Comparison of ENCODE assay signal across 20 mouse cellular contexts in the genomic region with DNA sequence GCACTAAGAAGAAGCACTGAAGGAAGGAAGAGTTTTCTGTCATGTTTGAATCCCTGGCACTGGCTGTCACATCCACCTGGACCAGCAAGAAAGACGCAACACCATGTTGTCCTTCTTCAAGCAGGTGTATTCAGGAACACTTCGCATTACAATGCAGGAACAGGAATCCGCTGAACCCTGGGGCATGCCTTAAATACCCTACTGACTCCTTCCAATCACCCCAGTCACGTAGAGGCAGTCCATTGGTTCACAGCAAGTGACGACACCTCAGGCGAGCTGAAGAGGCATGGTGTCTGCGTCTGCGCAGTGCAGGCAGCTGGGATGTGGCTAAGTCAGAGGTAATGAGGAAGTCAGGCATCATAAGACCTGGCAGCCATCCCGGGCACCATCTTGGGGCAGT. TPM values are rescaled to one million over a fixed set of nuclear protein-coding genes. Genes with fewer than 3 reads are reported as not detected.
DNase-seq lines count a peak whose midpoint lies in the region; TF ChIP-seq lines count a peak whose summit lies in the region.
"Had no signal": no experiment of that assay in that cellular context is flagged by ENCODE, and none has a peak within 500 bp of the region (broad histone marks: within the 10 kb centered on the region; RNA-seq: fewer than 3 reads in every experiment).

No protein-coding gene starts in this region.

- DNase-seq in ES-CJ7 (ENCODE audit: low read depth, low spot score), result peak; percentile 36
- DNase-seq in R1 (ENCODE audit: low read depth, low spot score), result peak; percentile 74
- DNase-seq in gastrocnemius, adult 8-10 months (ENCODE audit: low spot score in 2 of 2), result no peak
- no peak for DNase-seq in adrenal gland, postnatal 36 days
- DNase-seq: adrenal gland, adult 8-10 months; adrenal gland, postnatal 14 days; cerebellum, adult 11 months; cerebellum, adult 18-20 months; cerebellum, adult 8-10 months; cerebellum, adult 9-11 months; cerebellum, postnatal 14 days; cerebellum, postnatal 36 days; embryo, embryonic 11 days had no signal

- H3K27me3 ChIP-seq in myocyte (ENCODE audit: control insufficient read depth, insufficient read depth, insufficient read length), result no peaks in the 10 kb centered on the region
- H3K27me3 ChIP-seq: embryonic facial prominence, embryonic 13.5 days; embryonic facial prominence, embryonic 15.5 days; forebrain, embryonic 12.5 days had no signal

- TF ChIP-seq POLR2A in myocyte (IDR thresholded peaks at IDR 0.05; ENCODE audit: insufficient read length, low read depth), result no peak

- no peak overlapping the region for H3K4me3 ChIP-seq in myocyte
- H3K4me3 ChIP-seq: embryonic facial prominence, embryonic 13.5 days; embryonic facial prominence, embryonic 15.5 days; erythroblast, embryonic 14.5 days; forebrain, embryonic 10.5 days; forebrain, embryonic 12.5 days had no signal

- H3K4me2 ChIP-seq in myocyte (ENCODE audit: low read depth), result peak overlapping the region; percentile 32
- H3K4me2 ChIP-seq: embryonic facial prominence, embryonic 13.5 days; embryonic facial prominence, embryonic 15.5 days; forebrain, embryonic 12.5 days had no signal

- H3ac ChIP-seq in myocyte (ENCODE audit: control insufficient read depth, insufficient read length), result no peak overlapping the region

- no peaks in the 10 kb centered on the region for H3K36me3 ChIP-seq in myocyte (ENCODE audit: control insufficient read depth, insufficient read depth)
- H3K36me3 ChIP-seq: embryonic facial prominence, embryonic 13.5 days; embryonic facial prominence, embryonic 15.5 days; forebrain, embryonic 10.5 days; forebrain, embryonic 12.5 days; G1E had no signal

- no peaks in the 10 kb centered on the region for H3K79me2 ChIP-seq in myocyte (ENCODE audit: control insufficient read depth, insufficient read depth)

TF ChIP-seq in myocyte, 11 proteins besides CTCF, POLR2A, EP300 and RAD21:
- no peak for TF ChIP-seq POLR2AphosphoS2 (IDR thresholded peaks at IDR 0.05; ENCODE audit: insufficient read length, low read depth)

RNA-seq across cellular contexts. Expression of a gene that starts 16.3 kb away (rescaled TPM):
- 3.8 TPM for polyA plus RNA-seq in myocyte (2012; fragmentation: generic; extraction: Trizol)
- 1 to 10 TPM; 4.2 to 7.1 (median 5.0) TPM for total RNA-seq in gastrocnemius, adult 8-10 months (2022)
- total RNA-seq in adrenal gland, postnatal 36 days (2021), result 10 to 100 TPM in 1 of 2 experiments, 1 to 10 TPM in 1; 9.4 to 10.1 TPM

Comparison
In these comparisons a context has a peak if more than half of its experiments do, and no peak if none do; other contexts are left out.
1. DNase-seq: peak in ES-CJ7 (single experiment) and R1 (single experiment); none in gastrocnemius, adult 8-10 months (0 of 2) and adrenal gland, postnatal 36 days (0 of 2).